Mouse (Mus musculus): Measurements from ENCODE around the gene Olfr518. TPM values are rescaled to one million over a fixed set of nuclear protein-coding genes. Genes with fewer than 3 reads are reported as not detected.
A peak's percentile ranks its signal among the peaks of the same experiment; 100 is the strongest.

Gene Olfr518
- total RNA-seq (2021), result not detected

- no peak for DNase-seq
Observed at GRCm38 (mm10) chr7:108884906-108885305, at the start of gene Olfr518. Gene Olfr518 (minus strand): TSS chr7:108885006.

DNA sequence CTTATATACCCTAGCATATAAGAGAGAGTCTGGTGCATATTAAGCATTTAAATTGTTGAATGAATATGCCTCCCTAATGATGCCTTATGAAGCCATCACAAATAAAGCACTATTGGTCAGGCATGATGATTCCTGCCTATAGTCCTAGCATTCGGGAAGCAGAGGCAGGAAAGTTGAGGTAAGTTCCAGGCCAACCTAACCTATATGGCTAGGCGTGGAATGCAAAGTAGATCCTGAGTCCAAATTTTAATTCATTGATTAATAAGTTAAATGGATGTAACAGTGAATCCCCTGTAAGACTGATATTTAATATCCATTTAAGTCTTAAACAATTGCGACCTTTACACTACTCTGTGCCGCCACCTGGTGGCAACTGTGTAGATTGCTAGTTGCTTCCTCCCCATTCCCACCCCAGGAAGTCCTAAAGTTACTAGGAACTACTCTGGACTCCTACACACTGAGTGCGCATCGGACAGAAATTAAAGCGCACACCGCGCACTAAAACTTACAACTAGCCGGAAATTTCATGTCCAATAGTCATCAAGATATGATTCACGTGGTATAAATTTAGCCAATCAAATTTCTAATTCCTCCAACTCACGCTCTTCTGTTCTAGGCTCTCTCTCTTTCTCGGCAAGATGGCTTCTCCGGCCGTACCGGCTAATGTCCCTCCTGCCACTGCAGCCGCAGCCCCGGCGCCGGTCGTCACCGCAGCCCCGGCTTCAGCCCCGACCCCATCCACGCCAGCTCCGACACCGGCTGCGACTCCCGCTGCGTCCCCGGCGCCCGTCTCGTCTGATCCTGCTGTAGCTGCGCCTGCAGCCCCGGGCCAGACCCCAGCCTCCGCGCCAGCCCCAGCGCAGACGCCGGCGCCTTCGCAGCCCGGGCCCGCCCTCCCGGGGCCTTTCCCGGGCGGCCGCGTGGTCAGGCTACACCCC is 49.3 kb upstream of the Olfr518 start, which contains the start of gene Eif3f:
Gene Eif3f (plus strand): TSS at position 624 of the 938 bp plus-strand sequence.
- peak; percentile 95 for DNase-seq

DNA sequence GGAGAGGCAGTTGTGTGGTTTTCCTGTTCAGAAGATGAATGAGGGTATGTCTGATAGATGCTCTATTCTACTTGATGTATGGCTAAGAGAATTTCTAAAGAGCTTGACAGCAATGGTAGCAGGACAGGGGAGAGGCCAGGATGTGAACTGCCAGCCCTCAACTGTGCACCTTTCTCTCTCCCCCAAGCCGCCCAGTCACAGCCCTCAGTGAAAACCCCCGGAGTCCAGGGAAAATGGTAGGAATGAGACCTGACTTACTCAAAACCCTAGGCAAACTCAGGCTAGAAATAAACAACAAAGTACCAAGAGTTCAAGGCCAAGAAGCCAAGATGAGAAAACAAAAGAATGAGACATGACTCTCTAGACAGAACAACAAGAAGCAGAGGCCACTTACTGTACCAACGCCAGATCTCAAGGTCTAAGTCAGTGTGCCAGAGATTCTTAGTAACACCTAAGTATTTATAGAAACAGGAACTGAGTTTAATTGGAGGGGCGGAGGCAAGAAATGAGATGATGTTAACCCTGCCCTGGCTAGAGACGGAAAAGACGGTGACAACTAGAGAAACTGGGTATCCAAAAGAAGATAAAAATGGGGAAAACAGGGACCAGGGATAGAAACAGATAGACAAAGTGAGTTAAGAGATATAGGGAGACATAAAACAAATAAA is 45.1 kb upstream of the Olfr518 start, which contains the start of gene Nlrp10:
Gene Nlrp10 (minus strand): TSS at position 453 of the 668 bp plus-strand sequence.
- DNase-seq, result no peak

DNA sequence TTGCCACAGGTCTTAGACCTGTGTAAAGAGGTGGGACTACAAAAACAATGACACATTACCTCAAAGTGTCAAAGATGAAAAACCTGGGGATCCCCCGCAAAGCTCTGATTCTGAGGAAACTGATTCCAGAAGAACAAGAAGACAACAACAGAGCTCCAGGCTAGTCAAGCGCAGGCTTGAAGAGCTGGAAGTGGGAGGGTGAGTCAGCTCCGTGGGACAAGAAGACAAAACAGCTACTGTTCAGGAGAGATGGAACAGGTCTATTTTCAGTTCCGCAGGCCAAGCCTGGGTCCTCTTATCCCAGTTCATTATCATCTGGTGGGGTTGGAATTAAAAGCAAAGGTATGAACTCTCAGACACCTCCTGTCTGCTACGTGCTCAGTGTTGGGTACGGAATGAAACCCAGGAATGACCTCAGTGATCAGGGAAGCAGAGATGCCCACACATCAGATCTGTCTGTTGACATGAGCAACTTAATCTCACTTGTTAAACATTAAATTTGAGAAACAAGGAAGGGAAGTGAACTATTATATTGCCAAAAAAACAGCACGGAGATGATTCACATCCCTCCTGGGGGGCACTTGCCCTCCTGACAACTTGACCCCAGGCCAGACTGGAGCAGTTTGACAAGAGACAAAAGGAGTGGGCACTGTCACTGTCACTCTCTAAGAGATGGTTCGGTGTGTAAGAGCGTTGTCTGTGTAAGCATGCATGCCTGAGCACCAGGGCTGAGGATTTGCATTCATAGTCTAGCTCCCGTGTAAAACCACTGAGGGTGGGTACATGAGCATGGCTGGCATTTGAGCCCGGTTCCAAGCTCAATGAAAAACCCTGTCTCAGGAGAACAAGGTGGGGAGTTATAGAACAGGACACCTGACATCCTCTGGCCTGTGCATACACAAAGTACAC is 43.7 kb upstream of the Olfr518 start:
- DNase-seq, result no peak

GRCm38 (mm10) chr7:108927043-108927442 is 42.2 kb upstream of the Olfr518 start:
- no peak for DNase-seq

- DNase-seq, result no peak
Observed at GRCm38 (mm10) chr7:108903969-108904368, 19.2 kb upstream of the Olfr518 start.

DNA sequence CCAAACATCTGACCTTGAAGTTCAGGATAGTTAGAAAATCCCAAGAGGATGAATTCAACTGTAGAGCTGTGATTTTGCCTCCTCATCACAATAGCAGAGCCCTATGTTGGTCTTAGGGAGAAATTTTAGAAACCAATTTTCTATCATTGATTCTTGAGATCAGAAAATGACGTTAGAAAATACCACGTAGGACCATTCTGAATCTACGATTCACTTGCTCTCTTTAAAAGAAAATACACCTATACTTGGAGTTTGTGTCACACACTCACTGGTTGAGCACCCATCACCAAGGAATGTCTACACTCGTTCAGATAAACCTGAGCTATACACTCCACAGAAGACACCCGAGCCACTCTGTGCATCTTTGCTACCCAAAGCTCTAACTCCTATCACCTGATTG is 9.5 kb upstream of the Olfr518 start, which contains the start of gene Olfr519:
Gene Olfr519 (minus strand): TSS at position 101 of the 400 bp plus-strand sequence.
- DNase-seq, result no peak

GRCm38 (mm10) chr7:108872279-108872678 is 12.5 kb downstream of the Olfr518 start, which contains the start of gene Olfr517:
Gene Olfr517 (minus strand): TSS chr7:108872379.
- DNase-seq, result no peak

GRCm38 (mm10) chr7:108850429-108850828 is 34.4 kb downstream of the Olfr518 start, which contains the start of gene Olfr516:
Gene Olfr516 (minus strand): TSS chr7:108850529.
- no peak for DNase-seq

Other genes starting within 250 kb of the Olfr518 start
- gene Olfr509, start 233.1 kb downstream of the Olfr518 start, total RNA-seq (2021), result under 1 TPM in 1 of 2 experiments, not detected in 1; 0.07 TPM
- gene Olfr510, start 218.6 kb downstream of the Olfr518 start, total RNA-seq (2021), result not detected
- not detected for gene Olfr512, start 171.7 kb downstream of the Olfr518 start, total RNA-seq (2021)
- gene Olfr513, start 134.0 kb downstream of the Olfr518 start, total RNA-seq (2021), result not detected
- not detected for gene Olfr514, start 59.0 kb downstream of the Olfr518 start, total RNA-seq (2021)
- not detected for gene Olfr516, start 34.5 kb downstream of the Olfr518 start, total RNA-seq (2021)
- not detected for gene Olfr517, start 12.6 kb downstream of the Olfr518 start, total RNA-seq (2021)
- not detected for gene Olfr519, start 9.4 kb upstream of the Olfr518 start, total RNA-seq (2021)
- gene Nlrp10, start 45.2 kb upstream of the Olfr518 start, total RNA-seq (2021), result 10 to 100 TPM; 16.4 to 17.6 TPM
- 100 to 1,000 TPM; 126 to 127 TPM for gene Eif3f, start 49.4 kb upstream of the Olfr518 start, total RNA-seq (2021)
- gene Tub, start 65.3 kb upstream of the Olfr518 start, total RNA-seq (2021), result under 1 TPM; 0.81 to 0.83 TPM
- under 1 TPM; 0.74 to 0.77 TPM for gene Ric3, start 198.3 kb upstream of the Olfr518 start, total RNA-seq (2021)